Mouse (Mus musculus) ovary, postnatal 10 days (tissue): Measurements from ENCODE around the gene Eif4g1.
"Not testable (repeated sequence)": the region's sequence is repeated elsewhere in the genome, so short reads cannot be mapped to it uniquely, and the experiment has no call there.

ENCODE experiments used
- DNase-seq: peaks from one replicate; pipeline ENCODE4 v3.0.0; 2022; ENCODE audit warnings: low spot score

Gene Eif4g1

GRCm38 (mm10) chr16:20668013-20668412, at the start of gene Eif4g1:
Gene Eif4g1, plus strand, starts transcription at chr16:20668313.
- DNase-seq, result not testable (repeated sequence)

- no peak for DNase-seq
These were observed 48.3 kb upstream of the Eif4g1 start for GRCm38 (mm10) chr16:20619541-20620398.

- no peak for DNase-seq
These were observed 47.7 kb upstream of the Eif4g1 start for GRCm38 (mm10) chr16:20620399-20620735.

- DNase-seq, result no peak
These were observed 47.3 kb upstream of the Eif4g1 start for GRCm38 (mm10) chr16:20620751-20621190.

- DNase-seq, result peak; percentile 21
These were observed 46.7 kb upstream of the Eif4g1 start, which contains the start of gene Camk2n2 for GRCm38 (mm10) chr16:20621191-20621990. Gene Camk2n2, minus strand, starts transcription at chr16:20621287.

GRCm38 (mm10) chr16:20621991-20622685, 46.0 kb upstream of the Eif4g1 start:
- no peak for DNase-seq

- no peak for DNase-seq
These were observed 44.9 kb upstream of the Eif4g1 start for GRCm38 (mm10) chr16:20623211-20623610.

- no peak for DNase-seq
These were observed 39.2 kb upstream of the Eif4g1 start for GRCm38 (mm10) chr16:20628871-20629391.

GRCm38 (mm10) chr16:20629731-20630634, 38.1 kb upstream of the Eif4g1 start, which contains the start of gene Ece2:
Gene Ece2, plus strand, starts transcription at chr16:20629828.
- DNase-seq, result no peak

GRCm38 (mm10) chr16:20637410-20637809, 30.7 kb upstream of the Eif4g1 start:
- no peak for DNase-seq

- no peak for DNase-seq
These were observed 29.7 kb upstream of the Eif4g1 start for GRCm38 (mm10) chr16:20638367-20638766.

- DNase-seq, result peak; percentile 32
These were observed 26.0 kb upstream of the Eif4g1 start for GRCm38 (mm10) chr16:20642161-20642560.

- no peak for DNase-seq
These were observed 24.2 kb upstream of the Eif4g1 start for GRCm38 (mm10) chr16:20643911-20644310.

GRCm38 (mm10) chr16:20651076-20651946, 16.8 kb upstream of the Eif4g1 start, which contains the start of gene Psmd2:
Gene Psmd2, plus strand, starts transcription at chr16:20651652.
- DNase-seq, result peak; percentile 95

- no peak for DNase-seq
These were observed 16.2 kb upstream of the Eif4g1 start for GRCm38 (mm10) chr16:20651947-20652310.

- no peak for DNase-seq
These were observed 14.8 kb upstream of the Eif4g1 start for GRCm38 (mm10) chr16:20653315-20653714.

- DNase-seq, result no peak
These were observed 10.5 kb upstream of the Eif4g1 start for GRCm38 (mm10) chr16:20657661-20658060.

GRCm38 (mm10) chr16:20670291-20670690, 2.2 kb downstream of the Eif4g1 start:
- no peak for DNase-seq

- DNase-seq, result no peak
These were observed 3.8 kb downstream of the Eif4g1 start for GRCm38 (mm10) chr16:20671886-20672285.

GRCm38 (mm10) chr16:20672500-20672902, 4.4 kb downstream of the Eif4g1 start:
- DNase-seq, result peak; percentile 83
